Comparison of ENCODE assay signal across 10 mouse cellular contexts in the genomic region with DNA sequence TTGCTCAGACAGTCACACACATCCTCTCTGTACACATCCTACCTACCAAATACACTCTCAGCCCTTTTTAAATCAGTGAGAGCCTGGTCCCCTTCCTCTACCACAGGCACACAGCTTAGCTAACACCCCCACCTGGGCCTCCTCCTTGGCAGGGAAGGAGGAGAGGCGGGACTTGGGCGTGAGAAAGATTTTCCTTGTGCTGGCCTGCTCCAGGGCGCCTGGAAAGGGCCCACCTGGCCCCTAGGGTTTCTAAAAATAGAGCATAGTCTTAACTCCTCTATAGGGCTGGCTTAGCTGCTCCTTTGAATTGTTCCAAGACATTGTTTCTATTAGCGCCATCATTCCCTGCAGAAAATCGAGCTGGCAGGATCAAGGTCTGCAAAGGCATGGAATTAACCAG. TPM values are rescaled to one million over a fixed set of nuclear protein-coding genes. Genes with fewer than 3 reads are reported as not detected.
DNase-seq lines count a peak whose midpoint lies in the region; ATAC-seq and TF ChIP-seq lines count a peak whose summit lies in the region.
"Had no signal": no experiment of that assay in that cellular context is flagged by ENCODE, and none has a peak within 500 bp of the region (broad histone marks: within the 10 kb centered on the region; RNA-seq: fewer than 3 reads in every experiment).

No protein-coding gene starts in this region.

- H3K9me3 ChIP-seq in forebrain, embryonic 14.5 days (replicated peaks; ENCODE audit: control insufficient read depth, low read length): no peaks in the 10 kb centered on the region
- no peaks in the 10 kb centered on the region for H3K9me3 ChIP-seq in forebrain, embryonic 16.5 days (ENCODE audit: control insufficient read depth, low read length)
- H3K9me3 ChIP-seq: hindbrain, embryonic 13.5 days; neural tube, embryonic 13.5 days had no signal

- no peak overlapping the region for H3K9ac ChIP-seq in forebrain, embryonic 14.5 days (ENCODE audit: low read length)
- no peak overlapping the region for H3K9ac ChIP-seq in forebrain, embryonic 16.5 days (replicated peaks; ENCODE audit: low read depth, low read length)
- H3K9ac ChIP-seq: hindbrain, embryonic 13.5 days; neural tube, embryonic 13.5 days had no signal

- H3K4me2 ChIP-seq in forebrain, embryonic 14.5 days (ENCODE audit: low read length): no peak overlapping the region
- no peak overlapping the region for H3K4me2 ChIP-seq in forebrain, embryonic 16.5 days (ENCODE audit: low read length)
- H3K4me2 ChIP-seq: hindbrain, embryonic 13.5 days; neural tube, embryonic 13.5 days had no signal

- no peak overlapping the region; the same call in 1 of the 2 replicates for H3K27ac ChIP-seq in forebrain, embryonic 14.5 days (ENCODE audit: low read depth, low read length)
- H3K27ac ChIP-seq in forebrain, embryonic 16.5 days (ENCODE audit: low read length): no peak overlapping the region
- H3K27ac ChIP-seq: hindbrain, embryonic 13.5 days; neural tube, embryonic 13.5 days had no signal

- peaks cover 13% of the 10 kb centered on the region; the same call in 1 of the 2 replicates for H3K4me1 ChIP-seq in forebrain, embryonic 14.5 days (ENCODE audit: control insufficient read depth, insufficient read depth, low read length)
- H3K4me1 ChIP-seq in forebrain, embryonic 16.5 days (replicated peaks; ENCODE audit: control insufficient read depth, insufficient read depth, low read length): peaks cover 21% of the 10 kb centered on the region

- DNase-seq in forebrain, embryonic 14.5 days (ENCODE audit: low spot score): peak; percentile 55
- DNase-seq in brain, embryonic 14.5 days (ENCODE audit: low read depth): peak; percentile 80
- peak; percentile 28 to 29 for DNase-seq in heart, postnatal 14 days
- peak; percentile 66 to 74 for DNase-seq in kidney, postnatal 36 days
- no peak for DNase-seq in thymus, postnatal 14 days
- DNase-seq in right cerebral cortex, postnatal 4 days: no peak

- ATAC-seq in forebrain, embryonic 14.5 days: 0 out of 2 replicates have a peak, but pooled peaks have one; percentile 23
- no peak for ATAC-seq in forebrain, embryonic 16.5 days
- ATAC-seq in granulocyte monocyte progenitor cell, adult 5-6 weeks (replicated peaks; ENCODE audit: poor library complexity, severe bottlenecking): no peak

- no peaks in the 10 kb centered on the region for H3K36me3 ChIP-seq in forebrain, embryonic 14.5 days (ENCODE audit: control insufficient read depth, insufficient read depth, low read length)
- no peaks in the 10 kb centered on the region for H3K36me3 ChIP-seq in forebrain, embryonic 16.5 days (ENCODE audit: control insufficient read depth, insufficient read depth)
- H3K36me3 ChIP-seq: hindbrain, embryonic 13.5 days; neural tube, embryonic 13.5 days had no signal

- intact Hi-C loops in heart, postnatal 14 days (cut with DNase I): no loop called here

- 9% methylated on average over 5 of the region's 5 CpGs for WGBS in forebrain, embryonic 14.5 days
- WGBS in forebrain, embryonic 16.5 days: 5% methylated on average over 5 of the region's 5 CpGs

- no peak overlapping the region for H3K4me3 ChIP-seq in forebrain, embryonic 14.5 days (ENCODE audit: low read depth, low read length)
- no peak overlapping the region for H3K4me3 ChIP-seq in forebrain, embryonic 16.5 days (replicated peaks; ENCODE audit: low read length)
- H3K4me3 ChIP-seq: hindbrain, embryonic 13.5 days; neural tube, embryonic 13.5 days had no signal

- peaks cover 20% of the 10 kb centered on the region for H3K27me3 ChIP-seq in forebrain, embryonic 14.5 days (replicated peaks; ENCODE audit: control insufficient read depth, insufficient read depth, low read length)
- peaks cover 15% of the 10 kb centered on the region for H3K27me3 ChIP-seq in forebrain, embryonic 16.5 days (replicated peaks; ENCODE audit: control insufficient read depth, insufficient read depth, low read length)

- TF ChIP-seq POLR2A in brain, embryonic 14.5 days (IDR thresholded peaks at IDR 0.05; ENCODE audit: borderline replicate concordance, extremely low read depth, insufficient read depth, insufficient read length, poor library complexity, severe bottlenecking): no peak

- no peak for TF ChIP-seq CTCF in brain, embryonic 14.5 days (IDR thresholded peaks at IDR 0.05; ENCODE audit: borderline replicate concordance, extremely low read depth, insufficient read depth, insufficient read length)

RNA-seq across cellular contexts. Expression of gene Pard6b, which starts 35.0 kb away (rescaled TPM):
- polyA plus RNA-seq in forebrain, embryonic 14.5 days (2014; fragmentation: Nextera tagmentation; extraction: Ambion mirVana): 5.0 and 5.6 TPM in 2 replicates
- 6.1 and 6.2 TPM in 2 replicates for polyA plus RNA-seq in forebrain, embryonic 16.5 days (2015; fragmentation: Nextera tagmentation; extraction: Ambion mirVana)
- 8.0 and 10.3 TPM in 2 replicates for polyA plus RNA-seq in brain, embryonic 14.5 days (2012; rRNA removed)
- total RNA-seq in heart, postnatal 14 days (2021): 1 to 10 TPM; 2.9 to 3.6 TPM
- 0.58 TPM in 1 of 2 replicates, not detected in the other for total RNA-seq in granulocyte monocyte progenitor cell, adult 5-6 weeks (2014; fragmentation: Nextera tagmentation)
- 0.04 and 0.21 TPM in 2 replicates for total RNA-seq in granulocyte monocyte progenitor cell, adult 5-6 weeks (2017)

RNA-seq across cellular contexts. Expression of gene Ripor3, which starts 35.4 kb away (rescaled TPM):
- 0.22 and 0.42 TPM in 2 replicates for polyA plus RNA-seq in forebrain, embryonic 14.5 days (2014; fragmentation: Nextera tagmentation; extraction: Ambion mirVana)
- polyA plus RNA-seq in forebrain, embryonic 16.5 days (2015; fragmentation: Nextera tagmentation; extraction: Ambion mirVana): 0.26 and 0.37 TPM in 2 replicates
- polyA plus RNA-seq in brain, embryonic 14.5 days (2012; rRNA removed): 1.1 and 1.2 TPM in 2 replicates
- total RNA-seq in heart, postnatal 14 days (2021): 1 to 10 TPM in 1 of 2 experiments, under 1 TPM in 1; 0.93 to 1.1 TPM
- total RNA-seq in granulocyte monocyte progenitor cell, adult 5-6 weeks (2014; fragmentation: Nextera tagmentation): not detected in 2 replicates
- not detected in 2 replicates for total RNA-seq in granulocyte monocyte progenitor cell, adult 5-6 weeks (2017)

Comparison
In these comparisons a context has a peak if more than half of its experiments do, and no peak if none do; other contexts are left out.
1. DNase-seq: peak in forebrain, embryonic 14.5 days (single experiment), brain, embryonic 14.5 days (single experiment), heart, postnatal 14 days (2 of 2) and kidney, postnatal 36 days (2 of 2); none in thymus, postnatal 14 days (single experiment) and right cerebral cortex, postnatal 4 days (single experiment).